Mouse (Mus musculus) kidney, embryonic 14.5 days (tissue): ENCODE data around the gene Atxn7l3. TPM values are rescaled to one million over a fixed set of nuclear protein-coding genes. Genes with fewer than 3 reads are reported as not detected.

Source experiments
- ATAC-seq: fragments of 200-750 bp; cut with Nextera tagmentation; 2 replicates; pipeline ENCODE4 v1.8.0; 2017; ENCODE audit warnings: moderate number of reproducible peaks, mild to moderate bottlenecking, moderate TSS enrichment, moderate library complexity; ENCODE audit not compliant: low FRiP score, low TSS enrichment
- H3K27ac ChIP-seq: fragments of 300-500 bp; sonication (generic); 2 replicates; pipeline ENCODE4 v1.5.1; 2014; ENCODE audit warnings: low read depth, mild to moderate bottlenecking, low read length, moderate library complexity, mixed read lengths
- H3K27me3 ChIP-seq: fragments of 300-500 bp; sonication (generic); 2 replicates; pipeline ENCODE4 v1.6.1; 2014; ENCODE audit warnings: mild to moderate bottlenecking, low read length; ENCODE audit not compliant: control insufficient read depth, insufficient read depth
- H3K36me3 ChIP-seq: fragments of 300-500 bp; sonication (generic); 2 replicates; pipeline ENCODE4 v1.6.1; 2014; ENCODE audit warnings: low read length, mixed read lengths; ENCODE audit not compliant: control insufficient read depth, insufficient read depth
- H3K4me1 ChIP-seq: fragments of 300-500 bp; sonication (generic); 2 replicates; pipeline ENCODE4 v1.6.1; 2014; ENCODE audit warnings: low read length, mixed read lengths; ENCODE audit not compliant: control insufficient read depth, insufficient read depth
- H3K4me2 ChIP-seq: fragments of 300-500 bp; sonication (generic); replicated peaks from 2 replicates; pipeline ENCODE4 v1.6.1; 2014; ENCODE audit warnings: low read depth, mild to moderate bottlenecking, low read length
- H3K4me3 ChIP-seq: fragments of 300-500 bp; sonication (generic); 2 replicates; pipeline ENCODE4 v1.5.1; 2014; ENCODE audit warnings: mild to moderate bottlenecking, low read length
- H3K9ac ChIP-seq: fragments of 300-500 bp; sonication (generic); 2 replicates; pipeline ENCODE4 v1.6.1; 2014; ENCODE audit warnings: low read depth, mild to moderate bottlenecking, low read length, moderate library complexity
- H3K9me3 ChIP-seq: fragments of 300-500 bp; sonication (generic); 2 replicates; pipeline ENCODE4 v1.6.1; 2016; ENCODE audit warnings: low read length; ENCODE audit not compliant: control insufficient read depth
- WGBS: fragments of 180-500 bp; shearing (Covaris S2); extraction: QIAGEN DNeasy Blood & Tissue Kit; methylation state at CpG from one replicate; pipeline ENCODE4 v1.1.7; 2014; 5-methylcytosine and 5-hydroxymethylcytosine counted together
- polyA plus RNA-seq: library from polyadenylated mRNA; unstranded; fragments of >200 nt; fragmentation: Nextera tagmentation; extraction: Ambion mirVana; gene quantifications from 2 replicates; pipeline ENCODE4 v1.2.1, GENCODE M21; 2014

Atxn7l3 gene
- polyA plus RNA-seq, 1 experiment from 2014 or later: 18.6 TPM

DNA sequence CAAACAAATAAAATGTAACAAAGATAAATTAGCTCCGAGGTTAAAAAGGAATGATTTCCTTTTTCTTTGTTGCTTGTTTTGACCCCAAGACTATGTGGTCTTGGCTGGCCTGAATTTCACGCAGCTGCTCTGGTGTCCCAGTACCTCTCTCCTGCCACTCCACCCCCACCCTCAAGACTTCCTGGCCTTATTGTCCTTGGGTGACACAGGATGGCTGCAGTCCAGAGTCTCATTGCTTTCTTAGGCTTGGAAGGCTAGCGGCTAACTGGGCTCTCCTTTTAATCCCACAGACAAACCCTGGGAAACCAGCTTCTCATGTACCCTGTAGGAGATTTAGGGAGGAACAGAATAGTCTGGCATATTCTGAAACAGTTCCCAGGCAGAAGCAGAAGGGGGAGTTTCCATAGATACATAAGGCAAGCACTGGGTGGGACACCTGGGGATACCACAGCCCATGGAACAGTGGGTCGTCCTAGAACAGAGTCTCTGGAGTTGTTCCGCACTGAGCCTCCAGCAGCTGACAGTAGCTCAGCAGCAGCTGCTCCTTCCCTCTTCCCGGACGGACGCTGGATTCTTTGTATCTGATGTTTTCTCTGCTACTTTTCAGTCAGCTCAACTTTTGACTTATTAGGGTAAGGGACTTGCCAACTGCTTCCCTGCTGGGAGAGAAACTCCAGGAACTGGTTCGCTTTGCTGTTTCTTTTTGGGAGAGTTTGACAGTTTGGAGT is 38.7 kb upstream of the Atxn7l3 start:
- H3K4me3 ChIP-seq: no peak overlapping the region
- H3K9ac ChIP-seq: no peak overlapping the region
- ATAC-seq: no peak
- no peaks in the 10 kb centered on the region for H3K9me3 ChIP-seq
- no peaks in the 10 kb centered on the region for H3K27me3 ChIP-seq
- H3K27ac ChIP-seq: no peak overlapping the region
- 33% methylated on average over 9 of the region's 9 CpGs for WGBS
- H3K4me1 ChIP-seq: no peaks in the 10 kb centered on the region
- no peak overlapping the region for H3K4me2 ChIP-seq
- no peaks in the 10 kb centered on the region for H3K36me3 ChIP-seq

DNA sequence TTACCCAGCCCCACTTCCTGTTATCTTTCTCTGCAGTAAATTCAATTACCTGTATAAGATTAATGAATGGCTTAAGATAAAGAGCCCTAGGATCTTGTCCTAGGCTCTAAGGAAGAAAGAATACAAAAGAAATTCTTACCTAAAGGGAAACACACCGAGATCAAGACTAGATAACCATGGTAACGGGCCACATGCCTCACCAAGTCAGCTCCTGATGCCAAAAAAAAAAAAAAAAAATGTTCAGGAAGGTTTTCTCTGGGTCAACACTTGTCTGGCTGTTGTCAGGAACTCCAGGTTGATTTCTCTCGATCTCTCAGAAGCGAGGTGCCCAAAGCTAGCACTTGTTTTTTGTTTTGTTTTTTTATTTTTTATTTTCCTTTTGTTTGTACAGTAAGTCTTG is 37.6 kb upstream of the Atxn7l3 start:
- H3K36me3 ChIP-seq: no peaks in the 10 kb centered on the region
- no peak overlapping the region for H3K4me2 ChIP-seq
- H3K9me3 ChIP-seq: no peaks in the 10 kb centered on the region
- 73% methylated on average over 4 of the region's 4 CpGs for WGBS
- no peaks in the 10 kb centered on the region for H3K27me3 ChIP-seq
- H3K9ac ChIP-seq: no peak overlapping the region
- ATAC-seq: no peak
- H3K4me3 ChIP-seq: no peak overlapping the region
- H3K4me1 ChIP-seq: no peaks in the 10 kb centered on the region
- no peak overlapping the region for H3K27ac ChIP-seq

DNA sequence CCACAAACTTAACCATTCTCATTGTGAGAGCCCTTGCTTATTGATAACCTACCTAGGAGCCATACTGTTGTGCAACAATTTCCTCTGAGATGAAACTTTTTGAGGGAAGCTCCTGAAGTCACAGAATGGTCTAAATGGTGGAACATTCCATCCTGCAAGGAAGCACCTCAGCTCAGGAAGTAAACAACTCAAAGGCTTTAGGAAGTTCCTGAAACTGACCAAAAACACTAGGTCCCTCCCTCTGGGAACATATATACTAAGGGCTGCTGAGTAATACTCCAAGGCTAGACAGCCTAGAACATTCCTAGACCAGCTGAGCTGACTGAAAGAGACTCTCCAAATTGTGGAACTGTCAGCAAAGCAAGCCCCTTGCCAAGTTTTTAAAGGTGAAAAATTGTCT is 36.6 kb upstream of the Atxn7l3 start:
- Histone ChIP-seq H3K36me3 (no peaks in the 10 kb centered on the region), H3K9me3 (no peaks in the 10 kb centered on the region), H3K4me1 (no peaks in the 10 kb centered on the region), H3K27me3 (no peaks in the 10 kb centered on the region), H3K4me2 (no peak overlapping the region), H3K27ac (no peak overlapping the region), H3K9ac (no peak overlapping the region), H3K4me3 (no peak overlapping the region)
- no peak for ATAC-seq

- WGBS: 48% methylated on average over 4 of the region's 4 CpGs
- H3K9me3 ChIP-seq: no peaks in the 10 kb centered on the region
- no peak for ATAC-seq
- no peaks in the 10 kb centered on the region for H3K4me1 ChIP-seq
- no peak overlapping the region for H3K4me2 ChIP-seq
- H3K27ac ChIP-seq: no peak overlapping the region
- H3K9ac ChIP-seq: no peak overlapping the region
- H3K27me3 ChIP-seq: no peaks in the 10 kb centered on the region
- no peak overlapping the region for H3K4me3 ChIP-seq
- no peaks in the 10 kb centered on the region for H3K36me3 ChIP-seq
Measured at GRCm38 (mm10) chr11:102331806-102332205, 35.4 kb upstream of the Atxn7l3 start.

DNA sequence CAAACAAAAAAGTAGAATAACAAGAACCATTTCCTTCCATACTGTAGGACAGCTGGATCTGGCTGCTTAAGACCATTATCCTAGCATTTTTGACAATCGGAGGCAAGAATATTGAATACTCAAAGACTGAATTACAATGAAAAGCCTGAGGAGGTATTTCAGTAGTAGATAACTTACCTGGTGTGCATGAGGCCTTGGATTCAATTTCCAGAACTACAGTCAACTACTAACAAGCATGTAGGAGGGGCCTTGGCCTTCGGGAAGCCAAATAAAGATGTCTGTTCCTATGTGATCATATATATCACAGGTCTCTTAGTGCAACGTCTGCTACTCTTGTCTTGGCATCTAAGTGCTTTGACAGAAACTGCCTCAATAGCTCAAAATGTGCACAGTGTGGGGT is 33.6 kb upstream of the Atxn7l3 start:
- no peaks in the 10 kb centered on the region for H3K4me1 ChIP-seq
- ATAC-seq: no peak
- 72% methylated on average over 3 of the region's 3 CpGs for WGBS

DNA sequence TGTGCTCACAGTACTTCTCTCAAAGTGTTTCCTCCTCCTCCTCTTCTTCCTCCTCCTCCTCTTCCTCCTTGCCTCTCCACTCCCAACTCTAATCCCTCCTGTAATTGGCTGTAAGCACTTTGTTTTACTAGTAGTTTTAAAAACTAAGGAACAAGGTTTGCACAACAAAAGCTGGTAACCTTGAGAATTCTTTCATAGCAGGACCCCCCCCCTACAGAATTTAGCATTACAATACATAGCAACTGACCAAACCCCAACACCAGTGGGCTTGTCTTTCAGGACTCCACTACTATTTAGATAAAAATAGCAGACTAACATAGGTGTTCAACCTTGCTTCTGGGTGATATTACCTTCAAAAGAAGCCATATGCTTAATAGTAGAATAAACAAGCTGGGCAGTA is 33.1 kb upstream of the Atxn7l3 start:
- H3K4me2 ChIP-seq: no peak overlapping the region
- no peak for ATAC-seq
- no peaks in the 10 kb centered on the region for H3K36me3 ChIP-seq
- H3K9me3 ChIP-seq: no peaks in the 10 kb centered on the region
- no peak overlapping the region for H3K4me3 ChIP-seq
- no peaks in the 10 kb centered on the region for H3K27me3 ChIP-seq
- no peak overlapping the region for H3K27ac ChIP-seq
- H3K4me1 ChIP-seq: no peaks in the 10 kb centered on the region
- H3K9ac ChIP-seq: no peak overlapping the region

More for the DNA sequence above, 33.6 kb upstream of the Atxn7l3 start:
- Histone ChIP-seq H3K4me3 (no peak overlapping the region), H3K27me3 (no peaks in the 10 kb centered on the region), H3K9ac (no peak overlapping the region), H3K9me3 (no peaks in the 10 kb centered on the region), H3K27ac (no peak overlapping the region), H3K4me2 (no peak overlapping the region), H3K36me3 (no peaks in the 10 kb centered on the region)

GRCm38 (mm10) chr11:102327839-102328238 is 31.4 kb upstream of the Atxn7l3 start:
- Histone ChIP-seq H3K27me3 (no peaks in the 10 kb centered on the region), H3K9ac (no peak overlapping the region), H3K4me1 (no peaks in the 10 kb centered on the region), H3K9me3 (no peaks in the 10 kb centered on the region), H3K36me3 (no peaks in the 10 kb centered on the region), H3K27ac (no peak overlapping the region), H3K4me2 (no peak overlapping the region), H3K4me3 (no peak overlapping the region)
- 85% methylated on average over 7 of the region's 7 CpGs for WGBS
- no peak for ATAC-seq

- WGBS: 67% methylated on average over 5 of the region's 5 CpGs
- ATAC-seq: no peak
- H3K27ac ChIP-seq: no peak overlapping the region
- H3K4me3 ChIP-seq: no peak overlapping the region
- H3K9ac ChIP-seq: no peak overlapping the region
- no peaks in the 10 kb centered on the region for H3K9me3 ChIP-seq
- H3K4me2 ChIP-seq: no peak overlapping the region
- H3K36me3 ChIP-seq: no peaks in the 10 kb centered on the region
- H3K4me1 ChIP-seq: no peaks in the 10 kb centered on the region
- H3K27me3 ChIP-seq: no peaks in the 10 kb centered on the region
Measured at GRCm38 (mm10) chr11:102327250-102327649, 30.8 kb upstream of the Atxn7l3 start.

DNA sequence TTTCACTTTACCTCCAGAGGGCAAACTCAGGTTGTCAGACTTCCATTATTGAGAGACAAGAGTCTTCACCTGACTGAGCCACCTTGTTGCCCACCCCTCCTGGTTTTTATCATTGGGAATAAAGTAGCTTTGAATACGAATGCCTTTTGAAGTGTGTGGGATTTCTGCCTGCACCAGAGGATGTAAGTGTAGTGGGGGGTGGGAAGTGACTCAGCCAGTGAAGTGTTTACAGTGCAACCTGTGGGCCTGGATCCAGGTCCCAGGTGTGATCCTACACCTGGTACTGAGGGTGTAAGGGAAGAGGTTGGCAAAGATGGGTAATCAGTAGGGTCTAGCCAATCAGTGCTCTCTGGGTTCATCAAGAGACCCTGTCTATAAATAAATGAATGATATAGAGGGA is 27.1 kb upstream of the Atxn7l3 start:
- H3K27me3 ChIP-seq: no peaks in the 10 kb centered on the region
- 84% methylated on average over 1 of the region's 1 CpGs for WGBS
- no peak overlapping the region for H3K27ac ChIP-seq
- ATAC-seq: no peak
- H3K4me1 ChIP-seq: no peaks in the 10 kb centered on the region
- no peak overlapping the region for H3K4me3 ChIP-seq
- no peak overlapping the region for H3K9ac ChIP-seq
- H3K4me2 ChIP-seq: no peak overlapping the region
- no peaks in the 10 kb centered on the region for H3K9me3 ChIP-seq
- no peaks in the 10 kb centered on the region for H3K36me3 ChIP-seq
